Mouse (Mus musculus) liver, embryonic 14.5 days (tissue): ENCODE measurements around the gene Gm1673.

ENCODE experiments used
- CTCF ChIP-seq: IDR thresholded peaks from 2 replicates; pipeline ENCODE4 v1.5.1; 2016; ENCODE audit warnings: antibody characterized with exemption, low read depth, control low read depth
- EP300 ChIP-seq: IDR thresholded peaks from 2 replicates; pipeline ENCODE4 v1.6.1; 2016; ENCODE audit warnings: antibody characterized with exemption, low read depth

- no peak for TF ChIP-seq CTCF
- TF ChIP-seq EP300 = peak; percentile 10; the same call in 1 of the 2 replicates
These were observed 47.0 kb upstream of the Gm1673 start, which contains the start of gene Nelfa for GRCm38 (mm10) chr5:33936120-33936707.
